Mouse (Mus musculus): ENCODE measurements around the gene Fmn2. TPM values are rescaled to one million over a fixed set of nuclear protein-coding genes. Genes with fewer than 3 reads are reported as not detected.

The Fmn2 gene
- polyA plus RNA-seq, 1 experiment from 2014 or later: 1.8 TPM

DNA sequence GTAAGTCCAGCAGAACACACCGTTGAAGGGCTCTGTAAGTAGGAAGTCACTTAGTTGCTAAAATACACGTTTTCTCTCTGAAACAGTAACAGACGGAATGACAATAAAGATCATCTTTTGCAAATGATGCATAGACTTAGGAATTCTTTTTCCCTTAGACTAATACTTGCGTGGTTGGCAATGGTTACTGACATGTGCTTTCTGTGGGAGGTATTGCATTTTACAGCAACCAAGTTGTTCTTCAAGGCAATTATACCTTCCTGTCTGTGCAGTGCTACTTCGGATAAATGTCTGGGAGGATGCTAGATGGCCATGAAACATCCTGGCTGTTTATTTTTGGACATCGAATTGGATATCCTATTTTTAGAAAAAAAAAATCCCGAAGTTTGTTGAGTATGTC lies 11.8 kb downstream of the Fmn2 start:
- H3K27me3 ChIP-seq (replicated peaks): no peaks in the 10 kb centered on the region
- no peak overlapping the region for H3K27ac ChIP-seq
- 77% methylated on average over 7 of the region's 7 CpGs for WGBS
- ATAC-seq (ENCODE audit: insufficient read depth, low FRiP score, low read depth): no peak
- H3K9ac ChIP-seq: no peak overlapping the region
- no peak overlapping the region for H3K4me2 ChIP-seq
- no peaks in the 10 kb centered on the region for H3K9me3 ChIP-seq
- no peak overlapping the region for H3K4me3 ChIP-seq (replicated peaks)
- no peaks in the 10 kb centered on the region for H3K36me3 ChIP-seq
- H3K4me1 ChIP-seq: no peaks in the 10 kb centered on the region

- H3K4me1 ChIP-seq: no peaks in the 10 kb centered on the region
- WGBS: 79% methylated on average over 5 of the region's 5 CpGs
- no peak overlapping the region for H3K4me2 ChIP-seq
- H3K27ac ChIP-seq: no peak overlapping the region
- H3K9me3 ChIP-seq: no peaks in the 10 kb centered on the region
- H3K27me3 ChIP-seq (replicated peaks): no peaks in the 10 kb centered on the region
- H3K9ac ChIP-seq: no peak overlapping the region
- ATAC-seq (ENCODE audit: insufficient read depth, low FRiP score, low read depth): no peak
- H3K36me3 ChIP-seq: no peaks in the 10 kb centered on the region
- no peak overlapping the region for H3K4me3 ChIP-seq (replicated peaks)
Observed at GRCm38 (mm10) chr1:174521976-174522770, 20.5 kb downstream of the Fmn2 start.

- Histone ChIP-seq H3K9ac (no peak overlapping the region), H3K4me2 (no peak overlapping the region), H3K4me3 (replicated peaks) (no peak overlapping the region), H3K27ac (no peak overlapping the region), H3K36me3 (no peaks in the 10 kb centered on the region), H3K4me1 (no peaks in the 10 kb centered on the region), H3K9me3 (no peaks in the 10 kb centered on the region), H3K27me3 (replicated peaks) (no peaks in the 10 kb centered on the region)
- 54% methylated on average over 4 of the region's 4 CpGs for WGBS
- ATAC-seq (ENCODE audit: insufficient read depth, low FRiP score, low read depth): no peak
Observed at GRCm38 (mm10) chr1:174522809-174523511, 21.3 kb downstream of the Fmn2 start.

GRCm38 (mm10) chr1:174523512-174523828 lies 21.8 kb downstream of the Fmn2 start:
- no peak overlapping the region for H3K4me3 ChIP-seq (replicated peaks)
- H3K4me2 ChIP-seq: no peak overlapping the region
- H3K4me1 ChIP-seq: no peaks in the 10 kb centered on the region
- H3K9me3 ChIP-seq: no peaks in the 10 kb centered on the region
- WGBS: 25% methylated on average over 1 of the region's 1 CpGs
- ATAC-seq (ENCODE audit: insufficient read depth, low FRiP score, low read depth): no peak
- H3K36me3 ChIP-seq: no peaks in the 10 kb centered on the region
- H3K9ac ChIP-seq: no peak overlapping the region
- H3K27me3 ChIP-seq (replicated peaks): no peaks in the 10 kb centered on the region
- no peak overlapping the region for H3K27ac ChIP-seq

DNA sequence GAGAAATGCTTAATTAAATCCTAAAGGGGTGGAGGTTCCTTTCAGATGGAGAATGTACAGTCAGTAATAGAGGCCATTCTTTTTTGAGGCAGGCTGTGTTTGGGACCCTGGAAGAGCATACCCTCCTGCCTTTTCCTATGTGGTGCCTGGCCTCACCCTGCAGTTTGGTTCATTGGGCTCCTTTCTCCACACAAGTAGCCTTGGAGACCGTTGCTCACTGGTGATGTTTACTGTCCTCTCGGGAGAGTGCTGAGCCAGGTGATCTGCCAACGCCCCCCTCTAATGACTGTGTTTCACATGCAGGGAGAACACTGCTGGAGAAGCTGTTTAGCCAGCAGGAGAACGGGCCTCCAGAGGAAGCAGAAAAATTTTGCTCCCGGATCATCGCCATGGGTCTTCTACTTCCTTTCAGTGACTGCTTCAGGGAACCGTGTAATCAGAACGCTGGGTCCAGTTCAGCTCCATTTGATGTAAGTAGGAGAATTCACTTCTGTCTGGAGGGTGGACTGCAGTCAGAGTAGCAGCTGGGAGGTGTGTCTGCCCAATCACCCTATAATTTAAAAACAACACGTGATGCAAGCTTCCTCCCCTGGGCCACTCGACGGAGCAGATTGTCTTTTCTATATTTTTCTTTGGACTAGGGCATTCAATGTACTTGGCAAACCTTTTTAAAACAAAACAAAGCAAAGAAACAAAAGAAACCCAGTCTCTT lies 35.3 kb downstream of the Fmn2 start:
- Histone ChIP-seq H3K9ac (no peak overlapping the region), H3K4me1 (no peaks in the 10 kb centered on the region), H3K4me3 (replicated peaks) (no peak overlapping the region), H3K27me3 (replicated peaks) (no peaks in the 10 kb centered on the region), H3K36me3 (no peaks in the 10 kb centered on the region), H3K4me2 (no peak overlapping the region), H3K27ac (no peak overlapping the region), H3K9me3 (no peaks in the 10 kb centered on the region)
- 61% methylated on average over 11 of the region's 11 CpGs for WGBS
- no peak for ATAC-seq (ENCODE audit: insufficient read depth, low FRiP score, low read depth)

GRCm38 (mm10) chr1:174537491-174537890 lies 35.9 kb downstream of the Fmn2 start:
- Histone ChIP-seq H3K4me3 (replicated peaks) (no peak overlapping the region), H3K27me3 (replicated peaks) (no peaks in the 10 kb centered on the region), H3K4me1 (no peaks in the 10 kb centered on the region), H3K36me3 (no peaks in the 10 kb centered on the region), H3K27ac (no peak overlapping the region), H3K4me2 (no peak overlapping the region), H3K9ac (no peak overlapping the region), H3K9me3 (no peaks in the 10 kb centered on the region)
- WGBS: 79% methylated on average over 3 of the region's 3 CpGs
- ATAC-seq (ENCODE audit: insufficient read depth, low FRiP score, low read depth): no peak

DNA sequence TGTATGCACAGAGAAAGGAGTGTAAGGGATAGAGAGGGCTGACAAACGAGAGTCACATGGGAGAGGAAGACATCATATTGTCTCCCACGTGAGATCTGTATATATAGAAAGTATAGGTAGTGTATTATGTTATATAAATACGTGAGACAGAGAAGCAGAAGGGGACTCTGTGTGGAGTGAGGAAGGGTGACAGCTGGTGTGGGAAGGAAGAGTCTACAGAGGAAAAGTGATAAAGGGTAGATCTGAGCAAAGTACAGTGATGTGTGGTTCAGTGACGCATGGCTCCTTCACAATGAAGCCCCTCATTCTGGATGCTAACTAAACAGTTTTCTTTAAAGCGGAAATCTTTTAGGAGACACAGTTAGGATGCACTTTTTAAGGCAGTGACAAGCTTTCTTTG lies 46.7 kb downstream of the Fmn2 start:
- ATAC-seq (ENCODE audit: insufficient read depth, low FRiP score, low read depth): no peak
- H3K4me3 ChIP-seq (replicated peaks): no peak overlapping the region
- H3K27me3 ChIP-seq (replicated peaks): no peaks in the 10 kb centered on the region
- no peaks in the 10 kb centered on the region for H3K36me3 ChIP-seq
- no peaks in the 10 kb centered on the region for H3K9me3 ChIP-seq
- 66% methylated on average over 5 of the region's 5 CpGs for WGBS
- no peak overlapping the region for H3K9ac ChIP-seq
- H3K27ac ChIP-seq: no peak overlapping the region
- H3K4me2 ChIP-seq: no peak overlapping the region
- no peaks in the 10 kb centered on the region for H3K4me1 ChIP-seq

DNA sequence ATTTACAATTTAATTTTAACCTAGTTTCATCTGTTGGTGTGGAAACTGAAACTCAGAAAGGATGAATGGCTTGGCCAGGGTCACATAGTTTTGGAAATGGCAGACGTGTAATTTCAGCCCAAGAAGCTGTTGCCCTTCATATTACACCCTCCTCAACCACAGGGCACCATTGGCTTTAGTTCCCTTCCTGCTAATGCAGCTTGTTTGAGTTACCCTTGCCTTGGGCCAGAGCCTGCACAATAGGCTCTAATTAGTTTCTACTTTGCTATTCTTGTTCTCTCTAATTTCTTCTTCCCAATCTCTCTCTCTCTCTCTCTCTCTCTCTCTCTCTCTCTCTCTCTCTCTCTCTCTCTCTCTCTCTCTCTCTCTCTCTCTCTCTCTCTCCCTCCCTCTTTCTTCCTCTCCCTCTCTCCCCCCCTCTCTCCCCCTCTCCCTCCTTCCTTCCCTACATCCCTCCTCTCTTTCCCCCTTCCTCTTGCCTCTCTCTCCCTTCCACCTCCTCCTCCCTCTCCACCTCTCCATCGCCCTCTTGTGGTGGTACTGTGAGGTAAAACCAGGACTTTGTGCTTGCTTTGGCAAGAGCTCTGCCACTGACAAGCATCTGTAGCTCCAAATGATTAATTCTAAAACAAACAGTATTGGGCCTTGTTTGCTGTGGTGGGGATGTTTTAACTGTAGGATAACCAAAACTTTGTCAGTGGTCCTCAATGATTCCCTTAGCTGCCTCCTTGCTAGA lies 51.8 kb downstream of the Fmn2 start:
- Histone ChIP-seq H3K4me1 (no peaks in the 10 kb centered on the region), H3K9me3 (no peaks in the 10 kb centered on the region), H3K27ac (no peak overlapping the region), H3K27me3 (replicated peaks) (no peaks in the 10 kb centered on the region), H3K4me2 (no peak overlapping the region), H3K4me3 (replicated peaks) (no peak overlapping the region), H3K9ac (no peak overlapping the region), H3K36me3 (no peaks in the 10 kb centered on the region)
- WGBS: 34% methylated on average over 2 of the region's 2 CpGs
- ATAC-seq (ENCODE audit: insufficient read depth, low FRiP score, low read depth): no peak

- Histone ChIP-seq H3K36me3 (no peaks in the 10 kb centered on the region), H3K4me3 (replicated peaks) (no peak overlapping the region), H3K9ac (no peak overlapping the region), H3K9me3 (no peaks in the 10 kb centered on the region), H3K27me3 (replicated peaks) (no peaks in the 10 kb centered on the region), H3K27ac (no peak overlapping the region), H3K4me2 (no peak overlapping the region), H3K4me1 (no peaks in the 10 kb centered on the region)
- no peak for ATAC-seq (ENCODE audit: insufficient read depth, low FRiP score, low read depth)
- 80% methylated on average over 3 of the region's 3 CpGs for WGBS
Observed at GRCm38 (mm10) chr1:174555412-174555811, 53.8 kb downstream of the Fmn2 start.

- H3K36me3 ChIP-seq: no peaks in the 10 kb centered on the region
- ATAC-seq (ENCODE audit: insufficient read depth, low FRiP score, low read depth): no peak
- no peaks in the 10 kb centered on the region for H3K9me3 ChIP-seq
- H3K27ac ChIP-seq: no peak overlapping the region
- no peaks in the 10 kb centered on the region for H3K4me1 ChIP-seq
- no peak overlapping the region for H3K9ac ChIP-seq
- WGBS: 71% methylated on average over 4 of the region's 4 CpGs
- no peak overlapping the region for H3K4me3 ChIP-seq (replicated peaks)
- H3K4me2 ChIP-seq: no peak overlapping the region
- no peaks in the 10 kb centered on the region for H3K27me3 ChIP-seq (replicated peaks)
Observed at GRCm38 (mm10) chr1:174557211-174557610, 55.6 kb downstream of the Fmn2 start.

DNA sequence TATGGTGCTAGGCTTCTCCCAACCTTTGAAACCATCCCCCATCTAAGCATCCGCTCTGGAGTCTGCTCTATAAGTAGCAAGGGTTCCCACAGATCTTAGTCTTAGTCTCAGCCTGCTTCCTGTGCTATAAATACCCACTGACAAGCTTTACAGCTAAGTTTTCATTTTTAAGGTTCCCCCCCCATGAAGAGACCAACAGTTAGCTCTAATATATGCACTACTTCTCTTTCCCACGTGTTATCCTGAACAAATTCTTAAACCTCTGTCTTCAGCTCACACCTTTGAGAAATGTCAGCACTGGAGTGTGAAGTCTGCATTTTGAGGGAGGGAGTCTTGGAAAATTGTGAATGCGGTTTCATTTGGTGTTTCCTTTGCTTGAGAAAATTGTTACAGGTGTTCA lies 56.2 kb downstream of the Fmn2 start:
- Histone ChIP-seq H3K27ac (no peak overlapping the region), H3K27me3 (replicated peaks) (no peaks in the 10 kb centered on the region), H3K9me3 (no peaks in the 10 kb centered on the region), H3K36me3 (no peaks in the 10 kb centered on the region), H3K4me1 (no peaks in the 10 kb centered on the region), H3K4me3 (replicated peaks) (no peak overlapping the region), H3K9ac (no peak overlapping the region), H3K4me2 (no peak overlapping the region)
- no peak for ATAC-seq (ENCODE audit: insufficient read depth, low FRiP score, low read depth)
- 68% methylated on average over 3 of the region's 3 CpGs for WGBS

- ATAC-seq (ENCODE audit: insufficient read depth, low FRiP score, low read depth): no peak
- Histone ChIP-seq H3K4me1 (no peaks in the 10 kb centered on the region), H3K36me3 (no peaks in the 10 kb centered on the region), H3K27me3 (replicated peaks) (no peaks in the 10 kb centered on the region), H3K9me3 (no peaks in the 10 kb centered on the region), H3K9ac (no peak overlapping the region), H3K4me2 (no peak overlapping the region), H3K27ac (no peak overlapping the region), H3K4me3 (replicated peaks) (no peak overlapping the region)
- 89% methylated on average over 2 of the region's 2 CpGs for WGBS
Observed at GRCm38 (mm10) chr1:174558488-174558887, 56.9 kb downstream of the Fmn2 start.
